Mouse (Mus musculus): ENCODE results near the gene 1300017J02Rik. TPM values are rescaled to one million over a fixed set of nuclear protein-coding genes. Genes with fewer than 3 reads are reported as not detected.

1300017J02Rik gene
- total RNA-seq, 2 experiments from 2014 or later = not detected

GRCm38 (mm10) chr9:103226806-103227205, 78.1 kb downstream of the 1300017J02Rik start:
- no peak for DNase-seq

GRCm38 (mm10) chr9:103225464-103225863, 79.4 kb downstream of the 1300017J02Rik start:
- intact Hi-C loops (cut with DNase I) = loop anchor here (5.0 kb wide), 1 partner anchor 77 kb away; no protein-coding TSS in a partner anchor
- no peak for DNase-seq

More at GRCm38 (mm10) chr9:103226806-103227205, 78.1 kb downstream of the 1300017J02Rik start:
- intact Hi-C loops (cut with DNase I) = loop anchor here (5.0 kb wide), 1 partner anchor 75 kb away; no protein-coding TSS in a partner anchor

- intact Hi-C loops (cut with DNase I) = loop anchor here (5.0 kb wide), 1 partner anchor 78 kb away; no protein-coding TSS in a partner anchor
- no peak for DNase-seq
Observed at GRCm38 (mm10) chr9:103224721-103225120, 80.2 kb downstream of the 1300017J02Rik start.

GRCm38 (mm10) chr9:103214281-103214680, 90.6 kb downstream of the 1300017J02Rik start:
- intact Hi-C loops (cut with DNase I) = loop anchor here (10.0 kb wide), 1 partner anchor 251 kb away; no protein-coding TSS in a partner anchor

GRCm38 (mm10) chr9:103213631-103214030, 91.3 kb downstream of the 1300017J02Rik start:
- intact Hi-C loops (cut with DNase I) = loop anchor here (10.0 kb wide), 1 partner anchor 251 kb away; no protein-coding TSS in a partner anchor
- no peak for DNase-seq

More at GRCm38 (mm10) chr9:103214281-103214680, 90.6 kb downstream of the 1300017J02Rik start:
- DNase-seq = no peak

GRCm38 (mm10) chr9:103212654-103213420, 92.0 kb downstream of the 1300017J02Rik start:
- intact Hi-C loops (cut with DNase I) = loop anchor here (10.0 kb wide), 1 partner anchor 252 kb away; no protein-coding TSS in a partner anchor

GRCm38 (mm10) chr9:103208802-103209423, 96.0 kb downstream of the 1300017J02Rik start:
- DNase-seq = no peak
- intact Hi-C loops (cut with DNase I) = no loop called here

More at GRCm38 (mm10) chr9:103212654-103213420, 92.0 kb downstream of the 1300017J02Rik start:
- no peak for DNase-seq

- DNase-seq = peak; percentile 27 to 43
- intact Hi-C loops (cut with DNase I) = loop anchor here (2.0 kb wide), 1 partner anchor 95 kb away; no protein-coding TSS in a partner anchor
Observed at GRCm38 (mm10) chr9:103207846-103208245, 97.0 kb downstream of the 1300017J02Rik start.

- intact Hi-C loops (cut with DNase I) = loop anchor here (2.0 kb wide), 1 partner anchor 97 kb away; no protein-coding TSS in a partner anchor
- no peak for DNase-seq
Observed at GRCm38 (mm10) chr9:103205786-103206185, 99.1 kb downstream of the 1300017J02Rik start.

GRCm38 (mm10) chr9:103201561-103202260, 103.2 kb downstream of the 1300017J02Rik start, which contains the start of gene Srprb:
Gene Srprb (minus strand): TSS chr9:103202137.
- intact Hi-C loops (cut with DNase I) = no loop called here
- peak; percentile 88 to 90 for DNase-seq

Other genes with a start within 250 kb of the 1300017J02Rik start
- gene Rab6b, start 193.3 kb downstream of the 1300017J02Rik start, total RNA-seq (2021) = under 1 TPM; 0.66 to 0.81 TPM
- 10 to 100 TPM; 16.3 to 18.0 TPM for gene Srprb, start 102.9 kb downstream of the 1300017J02Rik start, total RNA-seq (2021)
- under 1 TPM; 0.42 to 0.74 TPM for gene Gm20425, start 74.8 kb downstream of the 1300017J02Rik start, total RNA-seq (2021)
- gene Trf, start 74.6 kb downstream of the 1300017J02Rik start, total RNA-seq (2021) = 10 to 100 TPM in 1 of 2 experiments, 1 to 10 TPM in 1; 7.9 to 10.8 TPM
- 1 to 10 TPM; 6.1 to 7.7 TPM for gene Topbp1, start 133 bp upstream of the 1300017J02Rik start, total RNA-seq (2021)
- gene Cdv3, start 60.8 kb upstream of the 1300017J02Rik start, total RNA-seq (2021) = 100 to 1,000 TPM; 162 to 200 TPM
- gene Bfsp2, start 175.3 kb upstream of the 1300017J02Rik start, total RNA-seq (2021) = under 1 TPM; 0.35 to 0.71 TPM

Data from gastrocnemius, postnatal 36 days (tissue).